Mouse (Mus musculus) kidney, postnatal 0 days (tissue): ENCODE results near the gene Gdpd5. TPM values are rescaled to one million over a fixed set of nuclear protein-coding genes. Genes with fewer than 3 reads are reported as not detected.
"Not testable (repeated sequence)": the region's sequence is repeated elsewhere in the genome, so short reads cannot be mapped to it uniquely, and the experiment has no call there.

Source experiments
- ATAC-seq: fragments of 200-750 bp; cut with Nextera tagmentation; replicated peaks from 2 replicates; pipeline ENCODE4 v1.8.0; 2017; ENCODE audit warnings: low read depth, moderate number of reproducible peaks, moderate TSS enrichment, moderate library complexity; ENCODE audit not compliant: low FRiP score
- DNase-seq: peaks from one replicate; pipeline ENCODE4 v3.0.0-alpha.2; 2016; ENCODE audit warnings: low spot score
- H3K27ac ChIP-seq: fragments of 300-500 bp; sonication (generic); 2 replicates; pipeline ENCODE4 v1.5.1; 2014; ENCODE audit warnings: mild to moderate bottlenecking
- H3K27me3 ChIP-seq: fragments of 300-500 bp; sonication (generic); 2 replicates; pipeline ENCODE4 v1.6.1; 2014; ENCODE audit warnings: low read length, mixed read lengths; ENCODE audit not compliant: insufficient read depth
- H3K36me3 ChIP-seq: fragments of 300-500 bp; sonication (generic); 2 replicates; pipeline ENCODE4 v1.6.1; 2014; ENCODE audit warnings: low read length, mixed read lengths; ENCODE audit not compliant: insufficient read depth
- H3K4me1 ChIP-seq: fragments of 300-500 bp; sonication (generic); replicated peaks from 2 replicates; pipeline ENCODE4 v1.6.1; 2014; ENCODE audit warnings: antibody characterized with exemption, low read length, mixed read lengths; ENCODE audit not compliant: insufficient read depth
- H3K4me2 ChIP-seq: fragments of 300-500 bp; sonication (generic); 2 replicates; pipeline ENCODE4 v1.6.1; 2014; ENCODE audit warnings: mild to moderate bottlenecking, low read length, moderate library complexity, mixed read lengths
- H3K4me3 ChIP-seq: fragments of 300-500 bp; sonication (generic); replicated peaks from 2 replicates; pipeline ENCODE4 v1.5.1; 2014; ENCODE audit warnings: low read depth, low read length
- H3K9ac ChIP-seq: fragments of 300-500 bp; sonication (generic); 2 replicates; pipeline ENCODE4 v1.6.1; 2014; ENCODE audit warnings: low read depth, low read length
- H3K9me3 ChIP-seq: fragments of 300-500 bp; sonication (generic); replicated peaks from 2 replicates; pipeline ENCODE4 v1.6.1; 2016; ENCODE audit warnings: low read length, inconsistent platforms, mixed read lengths
- CTCF ChIP-seq: IDR thresholded peaks from 2 replicates; pipeline ENCODE4 v1.5.1; 2016; ENCODE audit warnings: antibody characterized with exemption, low read depth, mild to moderate bottlenecking, moderate library complexity
- WGBS: fragments of 180-500 bp; shearing (Covaris S2); extraction: QIAGEN DNeasy Blood & Tissue Kit; methylation state at CpG from one replicate; pipeline ENCODE4 v1.1.7; 2014; 5-methylcytosine and 5-hydroxymethylcytosine counted together
- polyA plus RNA-seq: library from polyadenylated mRNA; unstranded; fragments of >200 nt; fragmentation: Nextera tagmentation; extraction: Ambion mirVana; gene quantifications from 2 replicates; pipeline ENCODE4 v1.2.1, GENCODE M21; 2015

Gdpd5 gene
- polyA plus RNA-seq, 1 experiment from 2014 or later, result 11.8 TPM

DNA sequence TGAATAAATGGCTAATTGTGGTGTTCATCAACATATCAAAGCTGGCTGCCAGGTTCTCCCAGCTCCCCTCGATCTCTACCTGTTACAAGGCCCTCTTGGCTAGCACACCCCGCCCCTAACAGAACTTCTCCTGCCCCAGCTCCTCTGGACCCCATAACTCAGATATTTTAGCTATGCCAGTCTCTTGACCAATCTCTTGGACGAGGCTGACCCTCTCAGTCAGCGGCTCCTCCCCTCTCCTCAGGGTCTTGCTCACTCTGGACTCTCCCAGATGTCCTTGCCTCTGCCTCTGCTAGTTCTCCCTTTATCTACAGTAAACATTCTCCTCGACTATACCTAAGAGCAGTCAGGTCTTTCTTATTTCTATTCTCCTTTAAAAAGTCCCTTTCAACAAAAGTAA, 119.4 kb downstream of the Gdpd5 start:
- Histone ChIP-seq H3K4me1 (no peaks in the 10 kb centered on the region), H3K27ac (no peak overlapping the region), H3K4me3 (no peak overlapping the region), H3K36me3 (no peaks in the 10 kb centered on the region), H3K4me2 (no peak overlapping the region), H3K9ac (no peak overlapping the region), H3K27me3 (no peaks in the 10 kb centered on the region), H3K9me3 (no peaks in the 10 kb centered on the region)
- ATAC-seq, result no peak
- DNase-seq, result no peak
- TF ChIP-seq CTCF, result no peak
- WGBS, result 37% methylated on average over 5 of the region's 5 CpGs

DNA sequence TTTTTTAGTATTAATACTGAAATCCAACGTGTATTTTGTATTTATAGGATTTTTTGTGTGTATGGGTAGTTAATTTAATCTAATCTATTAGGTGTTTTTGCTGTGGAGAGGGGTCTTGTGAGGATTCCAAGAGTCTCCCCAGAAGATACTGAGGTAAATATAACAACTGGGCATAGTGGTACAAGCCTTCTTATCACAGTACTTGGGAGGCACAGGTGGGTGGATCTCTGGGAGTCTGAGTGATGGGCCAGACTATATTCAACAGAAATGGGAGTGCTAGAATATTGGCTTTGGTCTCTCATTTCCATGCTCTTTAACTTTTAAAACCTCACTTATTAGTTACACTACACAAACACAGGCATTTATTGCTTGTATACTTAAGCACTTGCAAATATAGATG, 119.9 kb downstream of the Gdpd5 start:
- TF ChIP-seq CTCF, result no peak
- no peaks in the 10 kb centered on the region for H3K36me3 ChIP-seq
- H3K9ac ChIP-seq, result no peak overlapping the region
- DNase-seq, result no peak
- no peaks in the 10 kb centered on the region for H3K9me3 ChIP-seq
- no peaks in the 10 kb centered on the region for H3K4me1 ChIP-seq
- H3K4me2 ChIP-seq, result no peak overlapping the region
- 48% methylated on average over 1 of the region's 1 CpGs for WGBS
- no peak overlapping the region for H3K4me3 ChIP-seq
- no peak overlapping the region for H3K27ac ChIP-seq
- no peaks in the 10 kb centered on the region for H3K27me3 ChIP-seq
- no peak for ATAC-seq

GRCm38 (mm10) chr7:99504556-99504955, 123.3 kb downstream of the Gdpd5 start:
- H3K27ac ChIP-seq, result no peak overlapping the region
- H3K36me3 ChIP-seq, result no peaks in the 10 kb centered on the region
- no peaks in the 10 kb centered on the region for H3K9me3 ChIP-seq
- no peak overlapping the region for H3K4me3 ChIP-seq
- H3K27me3 ChIP-seq, result no peaks in the 10 kb centered on the region
- ATAC-seq, result no peak
- no peaks in the 10 kb centered on the region for H3K4me1 ChIP-seq
- TF ChIP-seq CTCF, result no peak
- H3K4me2 ChIP-seq, result no peak overlapping the region
- no peak overlapping the region for H3K9ac ChIP-seq
- DNase-seq, result no peak

DNA sequence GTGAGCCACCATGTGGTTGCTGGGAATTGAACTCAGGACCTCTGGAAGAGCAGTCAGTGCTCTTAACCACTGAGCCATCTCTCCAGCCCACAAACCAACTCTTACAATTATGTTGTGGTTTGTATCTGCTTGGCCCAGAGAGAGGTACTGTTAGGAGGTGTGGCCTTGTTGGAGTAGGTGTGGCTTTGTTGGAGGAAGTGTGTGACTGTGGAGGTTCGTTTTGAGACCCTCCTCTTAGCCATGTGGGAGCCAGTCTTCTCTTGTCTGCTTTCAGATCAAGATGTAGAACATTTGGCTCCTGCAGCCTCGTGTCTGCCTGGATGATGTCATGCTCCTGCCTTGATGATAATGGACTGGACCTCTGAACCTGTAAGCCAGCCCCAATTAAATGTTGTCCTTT, 127.0 kb downstream of the Gdpd5 start:
- H3K9me3 ChIP-seq, H3K4me3 ChIP-seq, H3K36me3 ChIP-seq, H3K27ac ChIP-seq, H3K4me2 ChIP-seq, ATAC-seq, H3K9ac ChIP-seq, H3K27me3 ChIP-seq, DNase-seq, H3K4me1 ChIP-seq: not testable (repeated sequence)
- WGBS, result 16% methylated on average over 2 of the region's 2 CpGs

GRCm38 (mm10) chr7:99510087-99510501, 128.9 kb downstream of the Gdpd5 start:
- Histone ChIP-seq H3K27me3 (no peaks in the 10 kb centered on the region), H3K4me1 (no peaks in the 10 kb centered on the region), H3K9me3 (no peaks in the 10 kb centered on the region), H3K36me3 (no peaks in the 10 kb centered on the region), H3K27ac (no peak overlapping the region), H3K4me3 (no peak overlapping the region), H3K9ac (no peak overlapping the region), H3K4me2 (no peak overlapping the region)
- no peak for TF ChIP-seq CTCF
- DNase-seq, result no peak
- no peak for ATAC-seq
- 12% methylated on average over 8 of the region's 8 CpGs for WGBS

Other genes starting within 250 kb of the Gdpd5 start
- 19.0 and 21.6 TPM in 2 replicates for gene Uvrag, start 240.3 kb upstream of the Gdpd5 start, polyA plus RNA-seq
- 53.1 and 57.3 TPM in 2 replicates for gene Dgat2, start 198.7 kb upstream of the Gdpd5 start, polyA plus RNA-seq
- 18.3 and 21.8 TPM in 2 replicates for gene Mogat2, start 142.8 kb upstream of the Gdpd5 start, polyA plus RNA-seq
- gene Map6, start 114.0 kb upstream of the Gdpd5 start, polyA plus RNA-seq, result 1.7 and 1.8 TPM in 2 replicates
- 819 and 983 TPM in 2 replicates for gene Serpinh1, start 28.2 kb upstream of the Gdpd5 start, polyA plus RNA-seq
- gene Klhl35, start 84.6 kb downstream of the Gdpd5 start, polyA plus RNA-seq, result 0.97 and 1.3 TPM in 2 replicates
- 873 and 942 TPM in 2 replicates for gene Rps3, start 102.3 kb downstream of the Gdpd5 start, polyA plus RNA-seq
- gene Arrb1, start 154.1 kb downstream of the Gdpd5 start, polyA plus RNA-seq, result 6.6 and 7.6 TPM in 2 replicates
- gene Tpbgl, start 245.7 kb downstream of the Gdpd5 start, polyA plus RNA-seq, result 0.51 and 0.63 TPM in 2 replicates